Mouse (Mus musculus) megakaryocyte, embryonic 14.5 days (primary cell): ENCODE data around the gene Ano6. TPM values are rescaled to one million over a fixed set of nuclear protein-coding genes. Genes with fewer than 3 reads are reported as not detected.
"Not testable (repeated sequence)": the region's sequence is repeated elsewhere in the genome, so short reads cannot be mapped to it uniquely, and the experiment has no call there.

Experiments used
- H3K27me3 ChIP-seq: replicated peaks from 2 replicates; pipeline ENCODE3; 2012; ENCODE audit warnings: inconsistent platforms
- H3K36me3 ChIP-seq: replicated peaks from 2 replicates; pipeline ENCODE3; 2012; ENCODE audit warnings: low read length, inconsistent platforms, mixed read lengths
- H3K4me1 ChIP-seq: 2 replicates; pipeline ENCODE4 v1.6.1; 2012; ENCODE audit warnings: inconsistent platforms
- H3K4me3 ChIP-seq: replicated peaks from 2 replicates; pipeline ENCODE3; 2012; ENCODE audit warnings: moderate library complexity, mild to moderate bottlenecking, inconsistent platforms
- H3K9me3 ChIP-seq: 2 replicates; pipeline ENCODE4 v1.6.1; 2012; ENCODE audit warnings: inconsistent platforms
- FLI1 ChIP-seq: IDR thresholded peaks from 2 replicates; pipeline ENCODE4 v1.6.1; 2012; ENCODE audit warnings: low read length, inconsistent platforms, mixed read lengths
- GATA1 ChIP-seq: IDR thresholded peaks from 3 replicates; pipeline ENCODE4 v1.6.1; 2012; ENCODE audit warnings: mixed read lengths, low read length, inconsistent platforms, borderline replicate concordance
- polyA plus RNA-seq: library from polyadenylated mRNA; stranded (reverse); fragments of >175 nt; gene quantifications from 2 replicates; pipeline ENCODE4 v1.2.3, GENCODE M21; 2012; ENCODE audit warnings: low replicate concordance; ENCODE audit not compliant: insufficient read depth

Ano6 gene
- polyA plus RNA-seq, 1 experiment = 10.3 TPM

- H3K36me3 ChIP-seq = peaks cover 90% of the 10 kb centered on the region
- H3K9me3 ChIP-seq = peaks cover 2% of the 10 kb centered on the region; the same call in 1 of the 2 replicates
- no peak overlapping the region for H3K4me3 ChIP-seq
- H3K27me3 ChIP-seq = no peaks in the 10 kb centered on the region
- H3K4me1 ChIP-seq = peaks cover 83% of the 10 kb centered on the region
- TF ChIP-seq GATA1 (no peak), FLI1 (no peak)
Observed at GRCm38 (mm10) chr15:95820678-95821077, 30.0 kb downstream of the Ano6 start.

GRCm38 (mm10) chr15:95822099-95822498 lies 31.5 kb downstream of the Ano6 start:
- H3K4me1 ChIP-seq = peaks cover 90% of the 10 kb centered on the region
- peaks cover 2% of the 10 kb centered on the region; the same call in 1 of the 2 replicates for H3K9me3 ChIP-seq
- peaks cover 91% of the 10 kb centered on the region for H3K36me3 ChIP-seq
- no peak for TF ChIP-seq GATA1
- TF ChIP-seq FLI1 = no peak
- no peaks in the 10 kb centered on the region for H3K27me3 ChIP-seq
- peak overlapping the region; percentile 50 for H3K4me3 ChIP-seq

- peaks cover 89% of the 10 kb centered on the region for H3K36me3 ChIP-seq
- no peak for TF ChIP-seq GATA1
- no peak for TF ChIP-seq FLI1
- H3K9me3 ChIP-seq = peaks cover 2% of the 10 kb centered on the region; the same call in 1 of the 2 replicates
Observed at GRCm38 (mm10) chr15:95823383-95824306, 33.0 kb downstream of the Ano6 start.

GRCm38 (mm10) chr15:95826516-95826915 lies 35.9 kb downstream of the Ano6 start:
- Histone ChIP-seq H3K4me3 (no peak overlapping the region), H3K36me3 (peaks cover 93% of the 10 kb centered on the region), H3K9me3 (peaks cover 2% of the 10 kb centered on the region; the same call in 1 of the 2 replicates), H3K27me3 (no peaks in the 10 kb centered on the region), H3K4me1 (peaks cover 97% of the 10 kb centered on the region)
- TF ChIP-seq GATA1 (no peak), FLI1 (no peak)

More at GRCm38 (mm10) chr15:95823383-95824306, 33.0 kb downstream of the Ano6 start:
- Histone ChIP-seq H3K4me3 (no peak overlapping the region), H3K4me1 (peaks cover 93% of the 10 kb centered on the region), H3K27me3 (no peaks in the 10 kb centered on the region)

- Histone ChIP-seq H3K36me3 (peaks cover 94% of the 10 kb centered on the region), H3K27me3 (no peaks in the 10 kb centered on the region), H3K4me3 (no peak overlapping the region), H3K4me1 (peaks cover 97% of the 10 kb centered on the region), H3K9me3 (peaks cover 2% of the 10 kb centered on the region; the same call in 1 of the 2 replicates)
- TF ChIP-seq GATA1 (no peak), FLI1 (no peak)
Observed at GRCm38 (mm10) chr15:95827465-95827971, 36.9 kb downstream of the Ano6 start.

GRCm38 (mm10) chr15:95828018-95828646 lies 37.5 kb downstream of the Ano6 start:
- peaks cover 97% of the 10 kb centered on the region for H3K4me1 ChIP-seq
- not testable (repeated sequence) for H3K4me3 ChIP-seq, H3K27me3 ChIP-seq, H3K9me3 ChIP-seq
- peaks cover 94% of the 10 kb centered on the region for H3K36me3 ChIP-seq

GRCm38 (mm10) chr15:95828647-95829254 lies 38.1 kb downstream of the Ano6 start:
- no peak for TF ChIP-seq GATA1
- TF ChIP-seq FLI1 = no peak
- peaks cover 94% of the 10 kb centered on the region for H3K36me3 ChIP-seq
- no peaks in the 10 kb centered on the region for H3K27me3 ChIP-seq
- peaks cover 2% of the 10 kb centered on the region; the same call in 1 of the 2 replicates for H3K9me3 ChIP-seq
- no peak overlapping the region for H3K4me3 ChIP-seq
- peaks cover 97% of the 10 kb centered on the region for H3K4me1 ChIP-seq

GRCm38 (mm10) chr15:95829553-95830205 lies 39.0 kb downstream of the Ano6 start:
- no peaks in the 10 kb centered on the region for H3K27me3 ChIP-seq
- H3K4me3 ChIP-seq = no peak overlapping the region
- TF ChIP-seq FLI1 (no peak), GATA1 (no peak)
- peaks cover 2% of the 10 kb centered on the region; the same call in 1 of the 2 replicates for H3K9me3 ChIP-seq
- peaks cover 93% of the 10 kb centered on the region for H3K36me3 ChIP-seq
- peaks cover 97% of the 10 kb centered on the region for H3K4me1 ChIP-seq

GRCm38 (mm10) chr15:95830206-95830560 lies 39.5 kb downstream of the Ano6 start:
- H3K4me3 ChIP-seq = no peak overlapping the region
- H3K27me3 ChIP-seq = no peaks in the 10 kb centered on the region
- TF ChIP-seq GATA1 (no peak), FLI1 (no peak)
- H3K9me3 ChIP-seq = peaks cover 1% of the 10 kb centered on the region; the same call in 1 of the 2 replicates
- H3K36me3 ChIP-seq = peaks cover 93% of the 10 kb centered on the region
- peaks cover 97% of the 10 kb centered on the region for H3K4me1 ChIP-seq
